Mouse (Mus musculus): ENCODE measurements around the gene Mgat3. TPM values are rescaled to one million over a fixed set of nuclear protein-coding genes. Genes with fewer than 3 reads are reported as not detected.

Mgat3 gene
- total RNA-seq, 2 experiments from 2014 or later, result not detected

GRCm38 (mm10) chr15:80254847-80255645 lies 81.5 kb downstream of the Mgat3 start, which contains the start of gene Atf4:
Atf4 (plus strand) TSS chr15:80255184.
- peak; percentile 83 for ATAC-seq (replicated peaks; ENCODE audit: low FRiP score, low TSS enrichment, poor library complexity, severe bottlenecking)

DNA sequence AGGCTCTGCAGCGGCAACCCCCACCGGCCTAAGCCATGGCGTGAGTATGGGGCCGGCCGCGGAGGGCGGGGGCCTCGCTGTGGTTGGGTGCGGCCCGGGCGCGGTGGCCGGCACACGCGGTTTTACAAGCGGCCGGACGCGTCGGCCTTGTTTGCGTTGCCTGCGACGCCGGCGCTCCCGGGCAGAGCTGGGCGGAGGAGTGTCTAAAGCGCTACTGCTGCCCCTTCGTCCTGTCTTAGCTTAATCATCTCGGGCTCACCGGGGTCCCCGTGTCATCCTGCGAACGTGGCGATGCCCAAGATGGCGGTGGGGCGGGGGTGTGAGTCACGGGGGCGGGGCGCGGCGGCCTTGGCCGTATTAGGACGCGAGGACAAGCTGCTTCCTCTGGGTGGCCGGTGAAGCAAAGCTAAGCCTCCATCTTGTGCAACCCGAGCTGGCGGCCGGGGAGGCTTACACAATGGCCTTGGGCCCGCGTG lies 82.2 kb downstream of the Mgat3 start:
- no peak for ATAC-seq (replicated peaks; ENCODE audit: low FRiP score, low TSS enrichment, poor library complexity, severe bottlenecking)

GRCm38 (mm10) chr15:80256242-80256641 lies 82.7 kb downstream of the Mgat3 start:
- no peak for ATAC-seq (replicated peaks; ENCODE audit: low FRiP score, low TSS enrichment, poor library complexity, severe bottlenecking)

GRCm38 (mm10) chr15:80256656-80257601 lies 83.4 kb downstream of the Mgat3 start:
- no peak for ATAC-seq (replicated peaks; ENCODE audit: low FRiP score, low TSS enrichment, poor library complexity, severe bottlenecking)

DNA sequence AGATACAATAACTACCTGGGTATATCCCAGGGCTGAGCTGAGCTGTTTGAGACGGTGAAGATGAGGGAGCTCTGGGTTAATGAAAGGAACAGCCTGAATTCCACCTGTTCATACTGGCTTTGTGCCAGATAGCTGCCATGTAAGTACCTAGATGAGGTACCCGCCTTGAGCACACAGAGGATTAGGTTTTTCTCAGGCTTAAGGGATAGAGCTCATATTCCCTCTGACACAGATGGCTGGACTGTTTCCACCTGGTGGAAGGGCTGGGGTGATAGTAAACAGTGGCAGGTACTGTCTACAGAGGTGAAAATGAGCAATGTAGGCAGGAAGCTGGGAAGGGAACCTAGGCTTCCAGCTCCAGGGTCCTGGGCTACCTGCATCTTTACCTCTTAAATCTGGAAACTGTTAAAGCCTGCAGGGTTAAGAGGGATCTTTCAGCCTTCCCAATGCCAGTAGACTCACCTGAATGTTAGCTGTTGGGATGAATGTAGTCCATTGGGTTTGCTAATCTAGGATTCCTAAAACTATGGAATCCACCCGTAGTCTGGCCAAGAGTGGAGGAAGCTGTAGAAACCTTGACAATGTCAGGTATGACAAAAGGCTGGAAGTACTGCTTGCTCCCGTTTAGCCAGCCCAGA lies 84.2 kb downstream of the Mgat3 start:
- no peak for ATAC-seq (replicated peaks; ENCODE audit: low FRiP score, low TSS enrichment, poor library complexity, severe bottlenecking)

DNA sequence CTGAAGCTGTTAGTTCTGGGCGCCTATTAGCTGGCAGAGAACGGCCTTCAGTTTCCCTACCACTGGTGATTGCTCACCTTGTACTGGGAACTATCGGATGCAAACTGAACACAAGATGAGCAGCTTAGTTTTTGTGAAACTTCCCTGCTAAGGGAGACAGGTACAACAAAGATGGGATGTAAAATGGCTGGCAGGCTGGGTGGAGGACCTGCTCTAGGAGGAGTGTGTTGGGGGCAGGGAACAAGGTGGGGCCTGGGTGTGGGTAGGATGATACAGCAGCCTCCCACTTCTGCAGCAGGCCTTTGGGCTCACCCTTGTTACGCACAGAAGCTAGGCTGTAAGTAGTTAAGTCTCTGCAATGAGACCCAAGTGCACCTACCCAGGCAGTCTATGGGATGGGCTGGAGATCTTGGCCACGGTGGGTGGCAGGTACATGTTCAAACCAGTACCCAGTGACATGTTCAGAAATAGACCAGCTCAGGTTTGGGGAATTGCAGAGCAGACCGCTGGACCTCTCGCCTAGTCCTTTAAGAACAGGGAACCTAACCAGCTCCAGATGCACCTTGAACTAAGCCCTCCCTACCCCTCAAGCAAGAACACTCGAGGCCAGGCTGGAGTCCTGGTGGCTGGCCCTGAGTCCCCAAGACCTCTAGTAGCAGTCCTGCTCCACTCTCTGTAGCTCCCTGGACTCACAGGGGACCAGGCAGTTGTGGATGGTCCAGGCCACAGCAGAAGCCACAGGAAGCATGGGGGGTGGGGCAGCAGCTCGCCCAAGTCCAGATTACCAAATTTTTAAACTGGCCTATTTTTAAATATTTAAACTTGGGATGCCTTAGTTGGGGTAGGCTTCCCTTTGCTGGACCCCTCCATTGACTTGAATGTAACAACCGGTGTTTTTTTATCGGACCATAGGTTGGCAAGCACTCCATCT lies 85.0 kb downstream of the Mgat3 start:
- 0 out of 2 replicates have a peak, but pooled peaks have one; percentile 15 for ATAC-seq (replicated peaks; ENCODE audit: low FRiP score, low TSS enrichment, poor library complexity, severe bottlenecking)

DNA sequence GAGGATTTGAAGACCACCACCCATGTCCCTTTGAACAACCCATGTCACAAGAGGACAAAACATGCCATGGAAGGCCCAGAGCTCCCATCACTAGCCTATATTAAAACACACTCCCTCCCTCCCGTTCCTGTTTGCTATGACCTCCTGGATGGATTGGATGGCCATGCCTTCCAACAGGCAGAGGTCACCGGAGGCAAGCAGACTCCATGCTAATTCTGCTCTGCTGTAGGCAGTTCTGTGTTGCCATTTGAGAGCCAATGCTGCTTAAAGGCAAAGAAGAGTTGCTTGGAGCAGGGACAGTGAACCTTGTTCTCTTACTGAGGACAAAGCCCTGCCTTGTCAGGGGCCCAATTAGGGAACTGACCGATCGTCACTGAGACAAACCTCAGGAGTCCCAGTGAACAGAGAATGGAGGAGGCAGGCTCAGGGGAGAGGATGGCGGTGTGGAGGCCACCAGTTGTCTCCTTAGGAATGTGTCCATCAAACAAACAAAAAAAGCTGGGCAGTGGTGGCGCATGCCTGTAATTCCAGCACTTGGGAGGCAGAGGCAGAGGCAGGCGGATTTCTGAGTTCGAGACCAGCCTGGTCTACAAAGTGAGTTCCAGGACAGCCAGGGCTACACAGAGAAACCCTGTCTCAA lies 86.0 kb downstream of the Mgat3 start:
- no peak for ATAC-seq (replicated peaks; ENCODE audit: low FRiP score, low TSS enrichment, poor library complexity, severe bottlenecking)

- ATAC-seq (replicated peaks; ENCODE audit: low FRiP score, low TSS enrichment, poor library complexity, severe bottlenecking), result 0 out of 2 replicates have a peak, but pooled peaks have one; percentile 31
Observed at GRCm38 (mm10) chr15:80260677-80261076, 87.2 kb downstream of the Mgat3 start.

- ATAC-seq (replicated peaks; ENCODE audit: low FRiP score, low TSS enrichment, poor library complexity, severe bottlenecking), result no peak
Observed at GRCm38 (mm10) chr15:80261100-80261499, 87.6 kb downstream of the Mgat3 start.

DNA sequence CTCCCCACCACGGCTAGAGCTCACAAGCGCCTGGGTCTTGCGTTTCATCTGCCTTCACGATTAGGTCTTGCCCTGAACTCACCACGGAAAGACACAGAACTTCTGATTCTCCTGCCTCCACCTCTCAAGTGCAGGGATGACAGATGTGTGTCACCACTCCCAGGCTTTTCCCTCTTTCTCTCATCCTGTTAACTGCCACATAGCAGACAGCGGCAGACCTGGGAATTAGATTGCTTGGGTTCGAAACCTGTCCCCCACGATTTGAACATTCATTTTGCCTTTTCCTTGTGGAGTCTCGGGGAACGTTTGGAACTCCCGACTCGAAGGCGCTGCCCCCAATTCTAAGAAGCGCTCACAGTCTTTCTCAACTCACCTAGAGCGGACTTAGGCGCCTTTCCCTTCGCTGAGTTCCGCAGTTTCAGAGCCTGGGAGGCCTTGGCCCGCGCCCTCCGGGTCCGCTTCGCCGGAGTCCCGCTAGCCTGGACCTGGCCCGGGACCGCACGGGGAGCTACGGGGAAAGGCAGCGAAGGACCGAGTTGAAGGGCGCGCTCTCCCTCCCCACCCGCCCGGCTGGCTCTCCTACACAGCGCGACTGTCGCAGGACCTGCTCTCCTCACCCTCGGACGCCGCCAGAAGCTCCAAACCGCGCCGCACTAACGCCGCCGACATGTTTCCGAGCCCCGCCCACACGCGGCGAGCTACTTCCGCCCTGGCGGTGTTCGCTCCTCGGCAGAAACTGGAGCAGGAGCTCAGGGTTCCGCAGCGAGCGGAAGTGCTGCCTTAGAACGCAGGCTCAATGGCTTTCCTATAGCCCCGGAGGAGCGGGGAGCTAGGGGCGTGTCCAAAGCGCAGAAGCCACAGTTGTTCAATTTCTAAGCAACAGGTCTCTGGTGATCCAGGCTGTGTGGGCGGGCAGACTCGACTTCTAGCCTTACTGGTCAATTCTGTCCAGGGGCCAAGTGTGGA lies 90.4 kb downstream of the Mgat3 start, which contains the start of gene Rps19bp1:
Rps19bp1 (minus strand) TSS at position 706 of the 966 bp plus-strand sequence.
- ATAC-seq (replicated peaks; ENCODE audit: low FRiP score, low TSS enrichment, poor library complexity, severe bottlenecking), result peak; percentile 92

Other genes with a start within 250 kb of the Mgat3 start
- 6.8 and 9.9 TPM in 2 replicates for gene Cbx7, start 202.6 kb upstream of the Mgat3 start, total RNA-seq (2014; fragmentation: Nextera tagmentation)
- gene Cbx7, start 202.6 kb upstream of the Mgat3 start, total RNA-seq (2017), result 2.5 and 4.4 TPM in 2 replicates
- gene Pdgfb, start 158.7 kb upstream of the Mgat3 start, total RNA-seq (2014; fragmentation: Nextera tagmentation), result 0.39 and 0.99 TPM in 2 replicates
- 0.11 TPM in 1 of 2 replicates, not detected in the other for gene Pdgfb, start 158.7 kb upstream of the Mgat3 start, total RNA-seq (2017)
- 12.7 and 18.1 TPM in 2 replicates for gene Syngr1, start 82.4 kb upstream of the Mgat3 start, total RNA-seq (2014; fragmentation: Nextera tagmentation)
- gene Syngr1, start 82.4 kb upstream of the Mgat3 start, total RNA-seq (2017), result 5.9 and 7.0 TPM in 2 replicates
- gene Rpl3, start 81.9 kb upstream of the Mgat3 start, total RNA-seq (2014; fragmentation: Nextera tagmentation), result 2,690 and 2,775 TPM in 2 replicates
- 3,160 and 3,275 TPM in 2 replicates for gene Rpl3, start 81.9 kb upstream of the Mgat3 start, total RNA-seq (2017)
- gene Tab1, start 40.6 kb upstream of the Mgat3 start, total RNA-seq (2014; fragmentation: Nextera tagmentation), result 34.4 and 68.3 TPM in 2 replicates
- gene Tab1, start 40.6 kb upstream of the Mgat3 start, total RNA-seq (2017), result 13.8 and 20.4 TPM in 2 replicates
- gene Mief1, start 60.3 kb downstream of the Mgat3 start, total RNA-seq (2014; fragmentation: Nextera tagmentation), result 29.0 and 36.7 TPM in 2 replicates
- 21.2 and 25.8 TPM in 2 replicates for gene Mief1, start 60.3 kb downstream of the Mgat3 start, total RNA-seq (2017)
- 5.6 and 6.5 TPM in 2 replicates for gene AC140267.1, start 62.1 kb downstream of the Mgat3 start, total RNA-seq (2014; fragmentation: Nextera tagmentation)
- gene AC140267.1, start 62.1 kb downstream of the Mgat3 start, total RNA-seq (2017), result not detected in 2 replicates
- gene Atf4, start 81.5 kb downstream of the Mgat3 start, total RNA-seq (2014; fragmentation: Nextera tagmentation), result 145 and 192 TPM in 2 replicates
- gene Atf4, start 81.5 kb downstream of the Mgat3 start, total RNA-seq (2017), result 292 and 318 TPM in 2 replicates
- gene Rps19bp1, start 90.6 kb downstream of the Mgat3 start, total RNA-seq (2014; fragmentation: Nextera tagmentation), result 51.6 and 54.4 TPM in 2 replicates
- 28.7 and 36.3 TPM in 2 replicates for gene Rps19bp1, start 90.6 kb downstream of the Mgat3 start, total RNA-seq (2017)
- not detected in 2 replicates for gene Cacna1i, start 113.5 kb downstream of the Mgat3 start, total RNA-seq (2014; fragmentation: Nextera tagmentation)
- gene Cacna1i, start 113.5 kb downstream of the Mgat3 start, total RNA-seq (2017), result not detected in 2 replicates

All from megakaryocyte-erythroid progenitor cell, adult 5-6 weeks (primary cell).